Mouse (Mus musculus): Measurements from ENCODE around the gene 2810408A11Rik.

DNA sequence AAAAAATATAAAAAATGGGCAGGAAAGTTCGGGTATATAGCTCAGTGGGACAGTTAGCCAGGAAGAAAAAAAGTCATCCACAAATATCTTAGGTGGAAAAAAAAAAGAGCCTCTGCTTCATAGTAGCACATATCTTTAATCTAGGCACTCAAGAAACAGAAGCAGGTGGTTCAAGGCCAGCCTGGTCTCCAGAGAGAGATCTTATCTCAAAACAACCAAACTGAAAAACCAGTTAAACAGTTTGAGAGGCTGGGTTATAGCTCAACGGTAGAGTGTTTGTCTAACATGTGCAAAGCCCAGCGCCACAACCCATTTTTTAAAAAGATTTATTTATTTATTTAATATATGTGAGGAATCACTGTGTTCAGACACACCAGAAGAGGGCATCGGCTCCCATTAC is 32.3 kb upstream of the 2810408A11Rik start:
- no peak for TF ChIP-seq ZC3H11A (IDR thresholded peaks at IDR 0.05; ENCODE audit: borderline replicate concordance, low read depth, low read length)
- TF ChIP-seq MAFK (IDR thresholded peaks at IDR 0.05; ENCODE audit: insufficient read depth, low read depth, low read length) = no peak
- TF ChIP-seq HCFC1 (IDR thresholded peaks at IDR 0.05; ENCODE audit: borderline replicate concordance, insufficient read depth, low read length) = no peak

All from ES-E14 (cell line).